Mouse (Mus musculus) ovary, postnatal 14 days (tissue): ENCODE measurements around the gene Frs2.
A peak's percentile ranks its signal among the peaks of the same experiment; 100 is the strongest.

Experiments used
- DNase-seq: peaks from one replicate; pipeline ENCODE4 v3.0.0; 2022; ENCODE audit warnings: low spot score

The Frs2 gene

GRCm38 (mm10) chr10:117148361-117149003 is at the start of gene Frs2:
Gene Frs2 (minus strand): TSS chr10:117148534.
- DNase-seq, result peak; percentile 94

GRCm38 (mm10) chr10:117196696-117197095 is 48.4 kb upstream of the Frs2 start:
- DNase-seq, result no peak

GRCm38 (mm10) chr10:117195748-117196147 is 47.4 kb upstream of the Frs2 start:
- no peak for DNase-seq

- no peak for DNase-seq
Observed at GRCm38 (mm10) chr10:117195005-117195404, 46.7 kb upstream of the Frs2 start.

GRCm38 (mm10) chr10:117193364-117193763 is 45.0 kb upstream of the Frs2 start:
- no peak for DNase-seq

- no peak for DNase-seq
Observed at GRCm38 (mm10) chr10:117185399-117186089, 37.2 kb upstream of the Frs2 start.

- no peak for DNase-seq
Observed at GRCm38 (mm10) chr10:117181098-117181497, 32.8 kb upstream of the Frs2 start.

GRCm38 (mm10) chr10:117174645-117175044 is 26.3 kb upstream of the Frs2 start:
- no peak for DNase-seq

- no peak for DNase-seq
Observed at GRCm38 (mm10) chr10:117173566-117174438, 25.5 kb upstream of the Frs2 start.

GRCm38 (mm10) chr10:117173111-117173510 is 24.8 kb upstream of the Frs2 start:
- no peak for DNase-seq

GRCm38 (mm10) chr10:117172069-117172468 is 23.7 kb upstream of the Frs2 start:
- no peak for DNase-seq

GRCm38 (mm10) chr10:117166785-117167425 is 18.6 kb upstream of the Frs2 start:
- no peak for DNase-seq

GRCm38 (mm10) chr10:117162662-117163061 is 14.3 kb upstream of the Frs2 start:
- no peak for DNase-seq

- no peak for DNase-seq
Observed at GRCm38 (mm10) chr10:117160099-117160498, 11.8 kb upstream of the Frs2 start.

- no peak for DNase-seq
Observed at GRCm38 (mm10) chr10:117152247-117152646, 3.9 kb upstream of the Frs2 start.

GRCm38 (mm10) chr10:117151676-117152075 is 3.3 kb upstream of the Frs2 start:
- no peak for DNase-seq

GRCm38 (mm10) chr10:117151241-117151640 is 2.9 kb upstream of the Frs2 start:
- no peak for DNase-seq

GRCm38 (mm10) chr10:117150764-117151163 is 2.4 kb upstream of the Frs2 start:
- DNase-seq, result no peak

- peak; percentile 21 for DNase-seq
Observed at GRCm38 (mm10) chr10:117149942-117150617, 1.7 kb upstream of the Frs2 start.

- no peak for DNase-seq
Observed at GRCm38 (mm10) chr10:117149241-117149640, 907 bp upstream of the Frs2 start.

GRCm38 (mm10) chr10:117147463-117148360 is 622 bp downstream of the Frs2 start:
- no peak for DNase-seq
